Mouse (Mus musculus) right cerebral cortex, postnatal 36 days (tissue): ENCODE data around the gene Mapk12.

Experiments used
- DNase-seq, 2 experiments: peaks; one replicate each; pipeline ENCODE4 v3.0.0; 2022; ENCODE audit warnings: low spot score in 2 of 2, mixed read lengths in 1 of 2

Mapk12 gene

GRCm38 (mm10) chr15:89171526-89172051, 31.1 kb upstream of the Mapk12 start:
- no peak for DNase-seq

GRCm38 (mm10) chr15:89170102-89170501, 29.6 kb upstream of the Mapk12 start:
- no peak for DNase-seq

GRCm38 (mm10) chr15:89169431-89169830, 28.9 kb upstream of the Mapk12 start:
- peak; percentile 84 to 85 for DNase-seq

DNA sequence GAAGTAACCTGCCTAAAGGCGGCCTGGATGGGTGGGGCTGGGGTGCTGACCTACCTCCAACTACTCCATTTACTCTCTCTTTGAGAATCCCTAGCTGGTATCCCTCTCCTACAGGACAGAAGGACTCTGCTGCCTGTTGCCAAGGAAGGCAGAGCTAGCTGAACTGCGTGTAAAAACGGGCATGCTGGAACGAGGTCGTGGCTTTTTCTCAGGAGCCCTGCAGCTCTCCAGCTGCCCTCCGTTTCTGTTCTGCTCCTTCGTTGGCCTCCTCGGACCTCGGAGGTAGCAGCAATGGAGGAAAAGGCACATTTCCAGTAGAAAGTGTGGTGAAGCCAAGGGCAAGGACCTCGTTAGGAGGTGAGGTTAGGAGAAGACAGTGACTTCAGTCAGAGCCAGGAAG, 28.4 kb upstream of the Mapk12 start:
- no peak for DNase-seq

- no peak for DNase-seq
Measured at GRCm38 (mm10) chr15:89165478-89165877, 25.0 kb upstream of the Mapk12 start.

GRCm38 (mm10) chr15:89161397-89161796, 20.9 kb upstream of the Mapk12 start:
- DNase-seq: no peak

DNA sequence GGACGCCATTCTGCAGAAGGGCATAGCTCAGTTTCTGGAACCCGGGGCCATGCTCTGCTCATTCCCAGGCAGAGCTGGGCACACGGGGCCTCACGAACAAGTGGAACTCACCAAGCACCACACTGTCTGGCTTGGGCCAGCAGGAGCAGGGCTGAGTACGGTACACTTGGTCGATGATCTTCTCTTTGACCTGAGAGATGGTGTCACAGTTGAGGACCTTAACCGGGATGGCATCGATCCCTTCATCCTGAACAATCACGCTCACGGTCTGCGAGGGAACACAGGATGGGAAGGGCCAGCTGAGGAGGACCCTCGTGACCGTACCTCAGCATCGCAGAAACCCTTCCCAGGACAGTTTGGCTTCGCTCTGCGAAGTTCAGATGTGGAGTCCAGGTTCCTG, 18.0 kb upstream of the Mapk12 start:
- no peak for DNase-seq

- no peak for DNase-seq
Measured at GRCm38 (mm10) chr15:89157954-89158353, 17.5 kb upstream of the Mapk12 start.

DNA sequence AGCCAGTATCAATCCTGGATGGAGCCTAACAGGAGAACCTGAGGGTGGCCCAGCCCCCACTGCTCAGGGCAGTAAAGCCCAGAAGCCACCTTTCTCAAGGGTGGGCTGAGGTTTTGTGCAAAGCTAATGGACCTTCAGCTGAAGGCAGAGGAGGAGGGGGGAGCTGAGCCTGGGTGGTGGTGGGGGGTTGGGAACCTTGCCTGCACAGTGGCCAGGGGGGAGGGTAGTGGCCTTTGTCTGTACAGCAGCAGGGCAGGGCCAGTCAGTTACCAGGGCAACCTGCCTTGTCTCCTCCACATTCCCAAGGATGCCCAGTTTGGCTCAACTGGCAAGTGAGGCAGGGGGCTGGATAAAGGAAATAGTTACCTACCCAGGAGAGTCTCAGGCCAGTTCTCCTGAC, 11.8 kb upstream of the Mapk12 start:
- DNase-seq: no peak

GRCm38 (mm10) chr15:89150041-89150390, 9.5 kb upstream of the Mapk12 start:
- DNase-seq: no peak

GRCm38 (mm10) chr15:89149271-89150040, 9.0 kb upstream of the Mapk12 start, which contains the start of gene Mapk11:
Gene Mapk11 (minus strand): TSS chr15:89149628.
- DNase-seq: no peak

GRCm38 (mm10) chr15:89148496-89149270, 8.2 kb upstream of the Mapk12 start:
- DNase-seq: no peak

- DNase-seq: no peak
Measured at GRCm38 (mm10) chr15:89147895-89148294, 7.4 kb upstream of the Mapk12 start.

- DNase-seq: no peak
Measured at GRCm38 (mm10) chr15:89147456-89147855, 7.0 kb upstream of the Mapk12 start.

DNA sequence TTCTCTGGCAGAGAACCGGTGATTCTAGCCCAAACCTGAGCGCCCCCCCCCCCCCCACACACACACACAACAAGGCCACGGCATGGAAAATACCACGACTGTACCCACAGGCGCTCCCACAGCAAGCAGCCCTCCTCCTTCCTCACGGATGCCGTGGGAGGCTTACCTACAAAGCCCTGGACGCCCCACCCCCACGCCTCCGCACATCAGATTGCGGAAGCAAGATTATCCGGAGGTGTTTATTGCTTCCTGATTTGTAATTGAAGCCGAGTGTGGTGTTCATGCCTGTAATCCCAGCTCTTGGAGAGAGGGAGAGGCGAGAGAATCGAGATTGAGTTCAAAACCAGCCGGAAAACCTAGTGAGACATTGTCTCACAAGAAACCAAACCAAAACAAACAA, 6.5 kb upstream of the Mapk12 start:
- DNase-seq: peak; percentile 61 to 68

DNA sequence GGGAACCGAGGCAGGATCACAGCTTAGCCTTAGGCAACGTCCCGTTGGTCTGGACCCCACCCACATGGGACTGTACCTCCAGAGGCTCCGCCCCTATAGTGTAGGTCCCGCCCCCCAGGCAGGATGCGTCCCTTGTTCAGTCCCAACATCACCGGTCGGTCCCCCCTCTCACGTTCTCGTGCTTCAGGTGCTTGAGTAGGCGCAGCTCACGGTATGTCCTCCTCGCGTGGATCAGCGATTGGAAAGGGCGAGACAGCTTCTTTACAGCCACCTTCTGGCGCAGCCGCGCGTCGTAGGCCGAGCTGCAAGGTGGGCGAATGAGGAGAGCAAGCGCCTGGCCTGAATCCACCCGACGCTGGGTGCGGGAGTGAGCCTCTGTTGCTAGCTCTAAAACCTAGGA, 6.0 kb upstream of the Mapk12 start:
- DNase-seq: peak; percentile 76 to 82

DNA sequence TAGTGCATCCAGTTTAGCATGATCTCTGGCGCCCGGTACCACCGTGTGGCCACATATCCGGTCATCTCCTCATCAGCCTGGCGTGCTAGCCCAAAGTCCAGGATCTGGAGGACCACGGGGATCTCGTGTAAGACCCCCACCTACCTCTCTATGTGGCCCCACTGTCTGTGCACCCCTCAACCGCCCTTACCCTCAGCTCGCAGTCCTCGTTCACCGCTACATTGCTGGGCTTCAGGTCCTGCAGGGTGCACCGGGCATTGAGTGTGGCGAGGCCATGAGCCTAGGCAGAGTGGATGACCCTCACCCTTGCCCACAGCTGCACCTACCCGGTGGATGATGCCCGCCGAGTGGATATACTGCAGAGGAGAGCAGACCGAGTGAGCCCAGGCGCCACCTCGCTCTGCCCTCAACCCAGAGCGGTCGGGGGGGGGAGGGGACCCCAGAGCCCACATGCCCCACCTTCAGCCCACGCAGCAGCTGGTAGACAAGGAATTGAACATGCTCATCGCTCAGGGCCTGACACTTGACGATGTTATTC, 5.4 kb upstream of the Mapk12 start:
- DNase-seq: no peak

DNA sequence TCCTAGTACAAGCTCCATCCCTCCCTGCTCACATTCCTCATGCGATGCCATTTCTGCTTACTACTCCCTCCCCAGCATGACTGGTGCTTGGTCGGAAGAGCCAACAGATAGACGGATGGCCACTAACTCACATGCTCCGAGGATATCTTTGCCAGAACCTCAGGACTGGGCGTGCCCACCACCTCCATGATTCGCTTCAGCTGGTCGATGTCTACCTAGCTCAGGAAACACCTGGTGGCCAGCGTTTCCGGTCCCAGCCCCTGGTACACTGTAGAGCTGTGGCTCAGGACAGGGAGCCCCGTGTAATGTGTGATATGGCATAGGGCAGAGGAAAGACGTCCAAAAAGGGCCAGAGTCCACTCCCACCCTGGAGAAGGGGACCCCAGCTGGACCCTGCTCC, 4.5 kb upstream of the Mapk12 start:
- DNase-seq: no peak

GRCm38 (mm10) chr15:89143134-89143533, 2.6 kb upstream of the Mapk12 start:
- no peak for DNase-seq

DNA sequence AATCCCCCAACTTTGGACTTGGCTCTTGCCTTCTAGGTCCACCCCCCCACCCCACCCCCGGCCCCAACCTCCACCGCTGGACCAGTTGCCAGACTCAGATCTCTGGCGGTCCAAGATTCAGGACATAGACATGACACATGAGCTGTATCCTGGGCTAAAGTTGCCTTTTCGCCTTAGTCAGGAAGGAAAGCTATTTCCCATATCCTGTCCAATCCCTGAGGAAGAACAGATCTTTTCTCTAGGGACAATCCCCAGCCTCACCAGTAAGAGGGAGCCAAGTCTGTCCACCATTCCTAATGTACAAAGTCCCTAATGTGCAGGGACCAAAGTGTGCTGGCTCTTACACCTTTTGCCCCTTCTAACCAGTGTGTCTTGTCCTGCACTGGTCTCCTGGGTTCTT, 1.4 kb upstream of the Mapk12 start:
- no peak for DNase-seq

DNA sequence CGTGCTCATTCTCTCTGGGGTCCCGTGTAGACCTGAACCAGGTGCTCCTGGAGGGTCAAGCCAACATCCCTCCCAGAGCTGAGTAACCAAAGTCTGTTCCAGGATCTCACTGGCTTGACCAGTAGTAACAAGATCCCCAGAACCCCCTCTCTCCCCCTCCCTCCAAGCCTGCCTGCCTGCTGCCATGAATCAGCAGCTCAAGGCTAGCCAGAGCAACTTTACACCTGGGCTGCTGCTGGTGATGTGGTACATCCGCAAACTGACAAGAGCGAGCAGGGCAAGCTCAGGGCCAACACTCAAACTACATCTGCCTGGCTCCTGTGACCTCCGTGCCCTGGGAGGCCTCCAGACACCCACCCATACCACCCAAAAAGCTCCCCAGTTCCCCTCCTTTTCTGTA, 940 bp upstream of the Mapk12 start:
- DNase-seq: no peak

- DNase-seq: peak; percentile 79 to 87
Measured at GRCm38 (mm10) chr15:89140048-89140658, 350 bp downstream of the Mapk12 start.
